Mouse (Mus musculus) gastrocnemius, adult 8-10 months (tissue): ENCODE measurements around the gene Ift172. TPM values are rescaled to one million over a fixed set of nuclear protein-coding genes. Genes with fewer than 3 reads are reported as not detected.
"Not testable (repeated sequence)": the region's sequence is repeated elsewhere in the genome, so short reads cannot be mapped to it uniquely, and the experiment has no call there.

Experiments
- DNase-seq, 2 experiments: peaks; one replicate each; pipeline ENCODE4 v3.0.0; 2022; ENCODE audit warnings: low spot score in 2 of 2
- total RNA-seq, 4 experiments: library from RNA; stranded (reverse); gene quantifications; 2 replicates each; pipeline ENCODE4 v1.2.4; 2022

Ift172 gene
- total RNA-seq, 4 experiments from 2014 or later, result 24.6 to 32.9 (median 28.6) TPM

DNA sequence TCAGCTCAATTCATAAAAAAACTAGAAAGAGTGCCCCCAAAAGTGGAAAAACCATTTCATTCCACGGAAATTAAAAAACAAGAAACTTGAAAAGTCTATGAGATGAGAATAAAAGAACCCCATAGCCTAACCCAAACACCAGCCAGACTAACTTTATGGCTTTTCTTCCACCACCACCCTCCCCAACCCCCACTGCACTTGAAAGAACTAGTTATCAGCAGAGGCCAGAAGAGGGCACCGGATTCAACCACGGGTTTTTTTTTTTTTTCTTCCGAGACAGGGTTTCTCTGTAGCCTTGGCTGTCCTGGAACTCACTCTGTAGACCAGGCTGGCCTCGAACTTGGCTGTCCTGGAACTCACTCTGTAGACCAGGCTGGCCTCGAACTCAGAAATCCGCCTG, 72.6 kb downstream of the Ift172 start:
- DNase-seq, result no peak

DNA sequence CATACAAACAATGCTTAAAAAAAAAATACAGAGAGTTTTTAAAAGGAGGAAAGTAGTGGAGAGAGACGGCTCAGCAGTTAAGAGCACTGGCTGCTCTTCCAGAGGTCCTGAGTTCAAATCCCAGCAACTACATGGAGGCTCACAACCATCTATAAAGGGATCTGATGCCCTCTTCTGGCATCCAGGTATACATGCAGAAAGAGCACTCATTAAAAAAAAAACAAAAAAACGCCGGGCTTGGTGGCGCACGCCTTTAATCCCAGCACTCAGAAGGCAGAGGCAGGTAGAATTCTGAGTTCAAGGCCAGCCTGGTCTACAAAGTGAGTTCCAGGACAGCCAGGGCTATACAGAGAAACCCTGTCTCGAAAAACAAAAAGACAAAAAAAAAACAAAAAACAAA, 74.4 kb downstream of the Ift172 start:
- not testable (repeated sequence) for DNase-seq

DNA sequence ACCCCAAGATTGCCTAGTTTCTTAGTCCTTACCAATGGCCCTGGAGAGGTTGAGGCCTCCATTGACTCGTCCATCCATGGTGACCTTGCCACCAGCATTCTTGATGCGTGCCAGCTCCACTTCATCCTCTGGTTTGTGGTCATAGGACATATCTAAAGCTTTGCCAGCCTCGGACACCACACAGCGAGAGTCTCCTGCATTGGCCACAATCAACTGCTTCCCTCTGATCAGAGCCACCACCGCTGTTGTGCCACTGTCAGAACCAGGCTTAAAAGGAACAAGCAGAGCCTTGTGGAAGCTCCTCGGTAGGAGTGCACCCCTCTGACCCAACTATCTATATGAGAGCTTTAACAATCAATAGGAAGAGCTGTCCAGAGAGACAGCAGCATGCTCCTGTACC, 86.5 kb downstream of the Ift172 start:
- DNase-seq, result no peak

DNA sequence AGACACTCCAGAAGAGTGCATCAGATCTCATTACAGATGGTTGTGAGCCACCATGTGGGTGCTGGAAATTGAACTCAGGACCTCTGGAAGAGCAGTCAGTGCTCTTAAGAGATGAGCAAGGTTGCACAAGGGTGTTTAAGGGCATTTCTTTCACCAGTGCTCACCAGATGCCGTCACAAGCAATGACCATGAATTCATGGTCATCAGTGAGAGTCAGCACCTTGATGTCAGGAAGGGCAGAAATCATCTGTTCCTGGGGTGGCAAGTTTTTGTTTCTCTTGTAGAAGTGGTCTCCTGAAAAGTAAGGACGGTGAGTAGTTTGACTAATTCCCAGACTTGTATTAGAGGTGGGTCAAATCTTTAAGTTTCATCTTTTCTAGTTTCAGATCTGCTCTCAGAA, 87.0 kb downstream of the Ift172 start:
- no peak for DNase-seq

Other genes starting within 250 kb of the Ift172 start
- 10 to 100 TPM; 41.9 to 51.2 (median 47.9) TPM for gene Atraid, start 242.8 kb downstream of the Ift172 start, total RNA-seq
- 1 to 10 TPM; 6.1 to 7.9 (median 6.7) TPM for gene Slc5a6, start 242.2 kb downstream of the Ift172 start, total RNA-seq
- 10 to 100 TPM; 25.5 to 30.8 (median 27.9) TPM for gene Cad, start 236.3 kb downstream of the Ift172 start, total RNA-seq
- gene Dnajc5g, start 184.8 kb downstream of the Ift172 start, total RNA-seq, result not detected
- gene Slc30a3, start 182.9 kb downstream of the Ift172 start, total RNA-seq, result under 1 TPM in 2 of 4 experiments, not detected in 2; 0.18 to 0.24 TPM
- gene Trim54, start 174.4 kb downstream of the Ift172 start, total RNA-seq, result 100 to 1,000 TPM; 420 to 527 (median 441) TPM
- gene Ucn, start 152.3 kb downstream of the Ift172 start, total RNA-seq, result not detected
- gene Mpv17, start 136.9 kb downstream of the Ift172 start, total RNA-seq, result 10 to 100 TPM; 19.2 to 26.8 (median 22.7) TPM
- under 1 TPM; 0.15 to 0.56 (median 0.29) TPM for gene Gm29609, start 111.2 kb downstream of the Ift172 start, total RNA-seq
- gene Gtf3c2, start 111.0 kb downstream of the Ift172 start, total RNA-seq, result 10 to 100 TPM; 20.5 to 28.0 (median 23.2) TPM
- 10 to 100 TPM; 31.3 to 35.8 (median 31.7) TPM for gene Snx17, start 97.9 kb downstream of the Ift172 start, total RNA-seq
- gene Eif2b4, start 97.7 kb downstream of the Ift172 start, total RNA-seq, result 10 to 100 TPM; 42.1 to 68.2 (median 50.8) TPM
- 10 to 100 TPM in 1 of 4 experiments, 1 to 10 TPM in 3; 6.5 to 12.3 (median 8.5) TPM for gene Zfp513, start 88.8 kb downstream of the Ift172 start, total RNA-seq
- gene Ppm1g, start 70.4 kb downstream of the Ift172 start, total RNA-seq, result 10 to 100 TPM; 38.2 to 49.9 (median 45.2) TPM
- gene Nrbp1, start 50.3 kb downstream of the Ift172 start, total RNA-seq, result 10 to 100 TPM; 43.9 to 54.8 (median 51.2) TPM
- not detected for gene Gm9970, start 49.9 kb downstream of the Ift172 start, total RNA-seq
- 1 to 10 TPM in 3 of 4 experiments, under 1 TPM in 1; 0.68 to 1.4 (median 1.2) TPM for gene Krtcap3, start 39.4 kb downstream of the Ift172 start, total RNA-seq
- 1 to 10 TPM; 1.1 to 2.0 (median 1.2) TPM for gene Fndc4, start 5.0 kb upstream of the Ift172 start, total RNA-seq
- not detected for gene Gckr, start 6.3 kb upstream of the Ift172 start, total RNA-seq
- 10 to 100 TPM; 11.5 to 14.3 (median 12.8) TPM for gene Zfp512, start 161.3 kb upstream of the Ift172 start, total RNA-seq
- not detected for gene 4930548H24Rik, start 194.6 kb upstream of the Ift172 start, total RNA-seq
- gene Gpn1, start 203.6 kb upstream of the Ift172 start, total RNA-seq, result 10 to 100 TPM; 17.7 to 26.0 (median 20.7) TPM
- 10 to 100 TPM; 21.0 to 25.7 (median 22.2) TPM for gene Slc4a1ap, start 235.9 kb upstream of the Ift172 start, total RNA-seq
- 10 to 100 TPM; 10.6 to 12.5 (median 11.2) TPM for gene Supt7l, start 236.7 kb upstream of the Ift172 start, total RNA-seq